Mouse (Mus musculus): ENCODE data around the gene Tsfm. TPM values are rescaled to one million over a fixed set of nuclear protein-coding genes. Genes with fewer than 3 reads are reported as not detected.

Gene Tsfm
- polyA plus RNA-seq, 1 experiment = 12.2 TPM

GRCm38 (mm10) chr10:127047954-127048353 lies 17.3 kb upstream of the Tsfm start, which contains the start of gene Cyp27b1:
Gene Cyp27b1, plus strand, starts transcription at chr10:127048250.
- Histone ChIP-seq H3K4me1 (ENCODE audit: control insufficient read depth, insufficient read depth, low read length) (peaks cover 11% of the 10 kb centered on the region), H3K36me3 (ENCODE audit: control insufficient read depth, insufficient read depth, low read length) (no peaks in the 10 kb centered on the region; the same call in 1 of the 2 replicates), H3K4me3 (ENCODE audit: control insufficient read depth, low read depth, low read length) (no peak within 1 kb of the TSS), H3K27me3 (ENCODE audit: control insufficient read depth, insufficient read depth, low read length) (no peaks in the 10 kb centered on the region), H3K27ac (ENCODE audit: control insufficient read depth, insufficient read depth, low read depth, low read length) (no peak within 1 kb of the TSS)
- TF ChIP-seq POLR2A (IDR thresholded peaks at IDR 0.05; ENCODE audit: control insufficient read depth, low read depth, low read length) = no peak
- no peak for TF ChIP-seq CTCF (IDR thresholded peaks at IDR 0.05; ENCODE audit: control insufficient read depth, insufficient read depth, insufficient replicate concordance, low read depth, low read length)

- Histone ChIP-seq H3K4me3 (ENCODE audit: control insufficient read depth, low read depth, low read length) (no peak overlapping the region), H3K27ac (ENCODE audit: control insufficient read depth, insufficient read depth, low read depth, low read length) (no peak overlapping the region)
Measured at GRCm38 (mm10) chr10:127043187-127043586, 12.5 kb upstream of the Tsfm start.

GRCm38 (mm10) chr10:127042468-127043115 lies 12.0 kb upstream of the Tsfm start:
- H3K36me3 ChIP-seq (ENCODE audit: control insufficient read depth, insufficient read depth, low read length) = no peaks in the 10 kb centered on the region; the same call in 1 of the 2 replicates
- H3K27me3 ChIP-seq (ENCODE audit: control insufficient read depth, insufficient read depth, low read length) = no peaks in the 10 kb centered on the region
- H3K4me1 ChIP-seq (ENCODE audit: control insufficient read depth, insufficient read depth, low read length) = peaks cover 7% of the 10 kb centered on the region
- no peak for TF ChIP-seq POLR2A (IDR thresholded peaks at IDR 0.05; ENCODE audit: control insufficient read depth, low read depth, low read length)
- TF ChIP-seq CTCF (IDR thresholded peaks at IDR 0.05; ENCODE audit: control insufficient read depth, insufficient read depth, insufficient replicate concordance, low read depth, low read length) = no peak
- no peak overlapping the region for H3K27ac ChIP-seq (ENCODE audit: control insufficient read depth, insufficient read depth, low read depth, low read length)
- peak overlapping the region; percentile 97 for H3K4me3 ChIP-seq (ENCODE audit: control insufficient read depth, low read depth, low read length)

More at GRCm38 (mm10) chr10:127043187-127043586, 12.5 kb upstream of the Tsfm start:
- Histone ChIP-seq H3K4me1 (ENCODE audit: control insufficient read depth, insufficient read depth, low read length) (peaks cover 7% of the 10 kb centered on the region), H3K36me3 (ENCODE audit: control insufficient read depth, insufficient read depth, low read length) (no peaks in the 10 kb centered on the region; the same call in 1 of the 2 replicates), H3K27me3 (ENCODE audit: control insufficient read depth, insufficient read depth, low read length) (no peaks in the 10 kb centered on the region)
- no peak for TF ChIP-seq POLR2A (IDR thresholded peaks at IDR 0.05; ENCODE audit: control insufficient read depth, low read depth, low read length)
- no peak for TF ChIP-seq CTCF (IDR thresholded peaks at IDR 0.05; ENCODE audit: control insufficient read depth, insufficient read depth, insufficient replicate concordance, low read depth, low read length)

GRCm38 (mm10) chr10:127041774-127042338 lies 11.2 kb upstream of the Tsfm start:
- peaks cover 7% of the 10 kb centered on the region for H3K4me1 ChIP-seq (ENCODE audit: control insufficient read depth, insufficient read depth, low read length)
- no peaks in the 10 kb centered on the region for H3K27me3 ChIP-seq (ENCODE audit: control insufficient read depth, insufficient read depth, low read length)
- peak overlapping the region; percentile 97 for H3K4me3 ChIP-seq (ENCODE audit: control insufficient read depth, low read depth, low read length)
- TF ChIP-seq CTCF (IDR thresholded peaks at IDR 0.05; ENCODE audit: control insufficient read depth, insufficient read depth, insufficient replicate concordance, low read depth, low read length) (no peak), POLR2A (IDR thresholded peaks at IDR 0.05; ENCODE audit: control insufficient read depth, low read depth, low read length) (peak; percentile 64; the same call in 1 of the 2 replicates)
- no peak overlapping the region for H3K27ac ChIP-seq (ENCODE audit: control insufficient read depth, insufficient read depth, low read depth, low read length)
- no peaks in the 10 kb centered on the region; the same call in 1 of the 2 replicates for H3K36me3 ChIP-seq (ENCODE audit: control insufficient read depth, insufficient read depth, low read length)

- Histone ChIP-seq H3K36me3 (ENCODE audit: control insufficient read depth, insufficient read depth, low read length) (no peaks in the 10 kb centered on the region; the same call in 1 of the 2 replicates), H3K4me3 (ENCODE audit: control insufficient read depth, low read depth, low read length) (peak within 1 kb of the TSS; percentile 97), H3K4me1 (ENCODE audit: control insufficient read depth, insufficient read depth, low read length) (peaks cover 7% of the 10 kb centered on the region), H3K27ac (ENCODE audit: control insufficient read depth, insufficient read depth, low read depth, low read length) (no peak within 1 kb of the TSS), H3K27me3 (ENCODE audit: control insufficient read depth, insufficient read depth, low read length) (no peaks in the 10 kb centered on the region)
- TF ChIP-seq CTCF (IDR thresholded peaks at IDR 0.05; ENCODE audit: control insufficient read depth, insufficient read depth, insufficient replicate concordance, low read depth, low read length) (no peak), POLR2A (IDR thresholded peaks at IDR 0.05; ENCODE audit: control insufficient read depth, low read depth, low read length) (no peak)
Measured at GRCm38 (mm10) chr10:127041274-127041766, 10.7 kb upstream of the Tsfm start, which contains the start of the genes Mettl1 and Eef1akmt3. Gene Mettl1, plus strand, starts transcription at chr10:127041414. Gene Eef1akmt3, minus strand, starts transcription at chr10:127041513.

GRCm38 (mm10) chr10:127040569-127041214 lies 10.1 kb upstream of the Tsfm start:
- no peak for TF ChIP-seq CTCF (IDR thresholded peaks at IDR 0.05; ENCODE audit: control insufficient read depth, insufficient read depth, insufficient replicate concordance, low read depth, low read length)
- no peak for TF ChIP-seq POLR2A (IDR thresholded peaks at IDR 0.05; ENCODE audit: control insufficient read depth, low read depth, low read length)
- peaks cover 7% of the 10 kb centered on the region for H3K4me1 ChIP-seq (ENCODE audit: control insufficient read depth, insufficient read depth, low read length)
- no peaks in the 10 kb centered on the region for H3K27me3 ChIP-seq (ENCODE audit: control insufficient read depth, insufficient read depth, low read length)
- H3K36me3 ChIP-seq (ENCODE audit: control insufficient read depth, insufficient read depth, low read length) = no peaks in the 10 kb centered on the region; the same call in 1 of the 2 replicates
- no peak overlapping the region for H3K27ac ChIP-seq (ENCODE audit: control insufficient read depth, insufficient read depth, low read depth, low read length)
- peak overlapping the region; percentile 97 for H3K4me3 ChIP-seq (ENCODE audit: control insufficient read depth, low read depth, low read length)

GRCm38 (mm10) chr10:127037641-127038040 lies 7.0 kb upstream of the Tsfm start:
- Histone ChIP-seq H3K27ac (ENCODE audit: control insufficient read depth, insufficient read depth, low read depth, low read length) (no peak overlapping the region), H3K4me1 (ENCODE audit: control insufficient read depth, insufficient read depth, low read length) (peaks cover 16% of the 10 kb centered on the region), H3K4me3 (ENCODE audit: control insufficient read depth, low read depth, low read length) (no peak overlapping the region), H3K27me3 (ENCODE audit: control insufficient read depth, insufficient read depth, low read length) (no peaks in the 10 kb centered on the region), H3K36me3 (ENCODE audit: control insufficient read depth, insufficient read depth, low read length) (no peaks in the 10 kb centered on the region)
- TF ChIP-seq CTCF (IDR thresholded peaks at IDR 0.05; ENCODE audit: control insufficient read depth, insufficient read depth, insufficient replicate concordance, low read depth, low read length) = no peak
- TF ChIP-seq POLR2A (IDR thresholded peaks at IDR 0.05; ENCODE audit: control insufficient read depth, low read depth, low read length) = no peak
